Mouse (Mus musculus) forebrain, embryonic 13.5 days (tissue): ENCODE data around the gene Dock4. TPM values are rescaled to one million over a fixed set of nuclear protein-coding genes. Genes with fewer than 3 reads are reported as not detected.
A peak's percentile ranks its signal among the peaks of the same experiment; 100 is the strongest.

Experiments used
- ATAC-seq: fragments of 200-750 bp; cut with Nextera tagmentation; 2 replicates; pipeline ENCODE4 v1.8.0; 2017
- H3K27ac ChIP-seq: fragments of 300-500 bp; sonication (generic); 2 replicates; pipeline ENCODE4 v1.5.1; 2015; ENCODE audit warnings: inconsistent platforms, mild to moderate bottlenecking, moderate library complexity
- H3K27me3 ChIP-seq: fragments of 300-500 bp; sonication (generic); 2 replicates; pipeline ENCODE4 v1.6.1; 2015; ENCODE audit warnings: mild to moderate bottlenecking, inconsistent platforms
- H3K36me3 ChIP-seq: fragments of 300-500 bp; sonication (generic); 2 replicates; pipeline ENCODE4 v1.6.1; 2015; ENCODE audit warnings: mild to moderate bottlenecking, inconsistent platforms; ENCODE audit not compliant: poor library complexity, severe bottlenecking
- H3K4me1 ChIP-seq: fragments of 300-500 bp; sonication (generic); 2 replicates; pipeline ENCODE4 v1.6.1; 2015; ENCODE audit warnings: inconsistent platforms
- H3K4me2 ChIP-seq: fragments of 300-500 bp; sonication (generic); 2 replicates; pipeline ENCODE4 v1.6.1; 2015; ENCODE audit warnings: inconsistent platforms, mild to moderate bottlenecking, moderate library complexity
- H3K4me3 ChIP-seq: fragments of 300-500 bp; sonication (generic); 2 replicates; pipeline ENCODE4 v1.5.1; 2015; ENCODE audit warnings: mild to moderate bottlenecking, inconsistent platforms
- H3K9ac ChIP-seq: fragments of 300-500 bp; sonication (generic); 2 replicates; pipeline ENCODE4 v1.6.1; 2015; ENCODE audit warnings: mild to moderate bottlenecking, inconsistent platforms
- H3K9me3 ChIP-seq: fragments of 300-500 bp; sonication (generic); replicated peaks from 2 replicates; pipeline ENCODE4 v1.6.1; 2016; ENCODE audit warnings: inconsistent platforms
- WGBS: fragments of 180-500 bp; shearing (Covaris S2); methylation state at CpG from one replicate; pipeline ENCODE4 v1.1.7; 2015; 5-methylcytosine and 5-hydroxymethylcytosine counted together
- polyA plus RNA-seq: library from polyadenylated mRNA; unstranded; fragments of >200 nt; fragmentation: Nextera tagmentation; extraction: Ambion mirVana; gene quantifications from 2 replicates; pipeline ENCODE4 v1.2.1, GENCODE M21; 2015

Gene Dock4
- polyA plus RNA-seq, 1 experiment from 2014 or later, result 24.5 TPM

DNA sequence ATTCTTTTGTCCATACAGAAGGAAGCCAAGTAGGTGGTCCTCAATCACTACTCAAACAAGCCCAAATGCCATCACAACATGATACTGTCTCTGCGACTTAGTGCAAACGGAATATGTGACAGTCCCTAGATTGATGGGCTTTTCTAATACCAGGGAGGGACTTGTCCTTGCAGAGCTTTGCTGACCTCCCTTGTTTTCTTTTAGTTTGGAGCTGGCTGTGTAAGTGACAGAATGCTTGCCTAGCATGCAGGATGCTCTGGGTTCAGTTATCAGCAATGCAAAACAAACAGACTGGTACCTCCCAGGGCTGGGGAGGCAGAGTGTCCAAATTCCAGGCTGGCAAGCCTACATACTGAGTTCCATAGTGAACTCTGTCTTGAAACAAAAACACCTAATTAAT, 7.7 kb upstream of the Dock4 start:
- peaks cover 27% of the 10 kb centered on the region; the same call in 1 of the 2 replicates for H3K27me3 ChIP-seq
- WGBS, result 8% methylated on average over 2 of the region's 2 CpGs
- no peak overlapping the region for H3K27ac ChIP-seq
- no peak overlapping the region for H3K9ac ChIP-seq
- H3K4me1 ChIP-seq, result peaks cover 15% of the 10 kb centered on the region
- ATAC-seq, result no peak
- H3K4me3 ChIP-seq, result no peak overlapping the region
- no peaks in the 10 kb centered on the region for H3K9me3 ChIP-seq
- H3K36me3 ChIP-seq, result no peaks in the 10 kb centered on the region
- no peak overlapping the region for H3K4me2 ChIP-seq

DNA sequence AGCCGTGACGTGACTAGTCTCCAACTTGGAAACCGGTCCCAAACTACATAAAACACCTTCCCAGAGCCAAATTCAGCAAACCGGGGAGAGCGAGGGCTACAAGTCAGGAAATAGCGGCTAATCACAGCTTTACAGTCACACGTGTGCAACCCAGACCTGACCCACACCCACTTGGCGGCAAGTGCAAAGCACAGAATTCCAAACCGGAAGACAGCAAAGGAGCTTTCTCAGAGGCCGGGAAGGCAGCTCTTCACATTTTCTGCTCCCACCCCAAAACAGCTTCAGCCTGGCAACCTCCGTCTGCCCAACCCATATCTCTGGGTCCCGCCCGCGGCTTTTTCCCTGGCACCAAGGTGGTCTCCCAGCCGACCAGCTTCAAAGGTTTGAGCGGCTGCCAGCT, 546 bp upstream of the Dock4 start:
- ATAC-seq, result no peak; the same call in 1 of the 2 replicates

DNA sequence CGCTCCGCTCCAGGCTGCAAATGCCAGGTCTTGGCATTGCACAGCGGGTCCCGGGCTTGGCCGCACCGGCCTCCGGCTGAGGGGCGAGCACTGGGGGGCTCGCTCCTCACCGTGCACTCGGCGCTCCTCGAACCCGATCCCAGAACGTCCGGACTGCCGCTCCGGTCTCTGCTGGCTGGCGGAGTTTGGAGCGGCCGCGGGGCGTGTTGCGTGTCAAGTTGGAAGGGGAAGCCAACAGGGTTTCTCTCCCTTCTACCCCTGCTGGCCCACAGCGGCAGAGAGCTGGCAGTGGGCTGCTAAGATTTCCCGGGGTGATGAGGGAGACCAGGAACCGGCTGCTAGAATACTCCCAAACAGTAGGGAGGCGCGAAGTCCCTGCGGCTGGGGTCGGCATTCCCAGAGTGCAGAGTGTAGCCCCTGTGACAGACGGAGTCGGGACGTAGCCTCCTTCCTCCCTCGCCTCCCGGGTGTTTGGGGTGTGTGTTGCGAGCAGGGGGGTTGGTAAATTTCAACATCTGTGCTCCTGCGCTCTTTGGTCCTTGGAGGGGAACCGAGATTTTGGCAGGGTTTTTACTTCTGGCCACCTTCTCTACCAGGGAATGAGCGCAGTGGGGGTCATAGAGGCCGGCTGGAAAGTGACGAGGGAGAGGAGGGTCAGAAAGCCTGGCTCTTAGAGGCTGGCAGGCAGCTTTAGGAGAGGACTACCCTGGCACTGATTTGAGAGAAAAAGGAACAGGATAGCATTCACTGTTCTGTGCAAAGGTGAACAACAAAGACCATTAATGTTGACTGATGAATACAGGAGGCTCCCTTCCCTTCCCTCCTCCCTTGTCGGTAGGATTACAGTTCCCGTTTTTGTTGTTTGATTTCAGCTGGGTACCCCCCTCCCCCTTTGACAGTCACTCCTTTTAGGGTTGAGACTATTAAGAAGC, 964 bp downstream of the Dock4 start:
- Histone ChIP-seq H3K36me3 (no peaks in the 10 kb centered on the region), H3K4me1 (peaks cover 17% of the 10 kb centered on the region), H3K27ac (peak overlapping the region; percentile 90), H3K9ac (peak overlapping the region; percentile 87), H3K27me3 (peaks cover 12% of the 10 kb centered on the region; the same call in 1 of the 2 replicates), H3K9me3 (no peaks in the 10 kb centered on the region), H3K4me2 (peak overlapping the region; percentile 70), H3K4me3 (peak overlapping the region; percentile 85)
- ATAC-seq, result peak; percentile 4
- WGBS, result under 1% methylated on average over 43 of the region's 44 CpGs

More for the DNA sequence above, 546 bp upstream of the Dock4 start:
- Histone ChIP-seq H3K36me3 (no peaks in the 10 kb centered on the region), H3K4me1 (peaks cover 17% of the 10 kb centered on the region), H3K4me2 (peak overlapping the region; percentile 70), H3K27ac (no peak overlapping the region), H3K4me3 (peak overlapping the region; percentile 85), H3K27me3 (peaks cover 20% of the 10 kb centered on the region; the same call in 1 of the 2 replicates), H3K9ac (peak overlapping the region; percentile 67), H3K9me3 (no peaks in the 10 kb centered on the region)
- WGBS, result 2% methylated on average over 16 of the region's 16 CpGs

DNA sequence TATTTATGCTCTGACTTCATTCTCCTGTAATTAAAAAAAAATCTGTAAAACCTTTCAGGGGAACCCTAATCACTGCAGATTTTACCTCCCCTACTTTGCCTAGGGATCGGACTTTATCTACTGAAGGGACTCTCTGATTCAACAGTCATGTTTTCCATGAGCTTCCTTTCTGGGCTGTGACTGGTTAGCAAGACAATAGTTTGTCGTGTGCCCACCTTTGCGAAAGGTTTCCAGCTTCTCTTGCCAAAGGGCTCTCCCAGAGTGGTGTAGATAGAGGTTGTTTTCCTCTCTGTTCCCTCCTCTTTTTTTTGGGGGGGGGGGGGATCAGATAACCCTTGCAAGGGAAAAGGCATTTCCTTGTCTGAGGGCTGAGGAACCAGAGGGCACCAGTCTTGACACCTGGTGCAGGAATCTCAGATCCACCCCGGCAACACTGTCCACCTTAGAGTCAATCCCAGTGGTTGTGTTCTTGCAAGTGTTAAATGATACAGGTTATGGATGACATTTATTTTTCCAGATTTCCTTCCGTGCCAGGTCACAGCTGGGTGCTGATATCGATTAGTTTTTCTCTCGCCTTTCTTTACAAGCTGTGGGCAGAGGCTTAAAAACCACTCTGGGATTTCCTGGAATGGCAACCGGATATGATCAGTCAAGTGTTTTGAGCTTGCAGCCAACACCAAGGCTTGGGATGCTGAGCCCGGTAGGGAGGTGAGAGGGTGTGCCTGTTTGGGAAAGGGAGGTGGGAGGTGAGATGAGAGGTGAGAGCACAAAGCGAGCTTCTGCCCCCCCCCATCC, 2.0 kb downstream of the Dock4 start:
- peak overlapping the region; percentile 85 for H3K4me3 ChIP-seq
- H3K9me3 ChIP-seq, result no peaks in the 10 kb centered on the region
- no peaks in the 10 kb centered on the region for H3K36me3 ChIP-seq
- H3K27me3 ChIP-seq, result peaks cover 2% of the 10 kb centered on the region; the same call in 1 of the 2 replicates
- H3K4me2 ChIP-seq, result peak overlapping the region; percentile 70
- peaks cover 17% of the 10 kb centered on the region for H3K4me1 ChIP-seq
- peak overlapping the region; percentile 87 for H3K9ac ChIP-seq
- WGBS, result 21% methylated on average over 10 of the region's 10 CpGs
- no peak for ATAC-seq
- H3K27ac ChIP-seq, result no peak overlapping the region

DNA sequence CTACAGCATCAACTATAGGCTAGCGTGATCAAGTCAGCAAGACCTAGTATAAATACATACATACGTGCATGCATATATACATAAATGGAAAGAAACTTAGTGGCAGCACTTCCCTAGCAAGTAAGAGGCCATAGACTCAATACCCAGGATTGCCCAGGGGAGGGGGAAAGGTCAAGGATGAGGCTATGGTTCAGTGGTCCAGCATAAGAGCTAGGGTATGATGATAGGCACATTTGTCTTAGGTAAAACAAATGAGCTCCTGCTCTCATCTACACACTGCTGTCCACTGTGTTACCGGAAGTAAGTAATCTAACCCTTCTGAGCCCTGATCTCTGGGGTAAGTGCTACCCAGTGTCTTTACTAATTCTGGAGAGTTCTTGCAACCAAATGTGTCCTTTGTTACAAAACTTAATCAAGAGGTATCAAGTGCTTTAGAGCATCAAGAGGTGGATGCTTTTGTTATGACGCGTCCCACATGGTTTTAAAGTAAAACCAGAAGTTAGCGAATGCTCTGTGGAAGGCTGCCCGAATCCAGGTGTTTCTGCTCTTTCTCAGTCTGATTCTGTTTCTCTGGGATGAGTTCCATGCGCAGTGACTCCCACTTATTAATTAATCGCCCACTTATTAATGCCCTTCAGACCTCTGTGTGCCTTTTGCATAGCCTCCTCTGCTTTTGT, 3.5 kb downstream of the Dock4 start:
- Histone ChIP-seq H3K9me3 (no peaks in the 10 kb centered on the region), H3K4me2 (no peak overlapping the region), H3K27me3 (no peaks in the 10 kb centered on the region), H3K4me1 (peaks cover 17% of the 10 kb centered on the region), H3K4me3 (no peak overlapping the region), H3K9ac (no peak overlapping the region), H3K36me3 (no peaks in the 10 kb centered on the region), H3K27ac (no peak overlapping the region)
- 77% methylated on average over 9 of the region's 9 CpGs for WGBS
- no peak for ATAC-seq

DNA sequence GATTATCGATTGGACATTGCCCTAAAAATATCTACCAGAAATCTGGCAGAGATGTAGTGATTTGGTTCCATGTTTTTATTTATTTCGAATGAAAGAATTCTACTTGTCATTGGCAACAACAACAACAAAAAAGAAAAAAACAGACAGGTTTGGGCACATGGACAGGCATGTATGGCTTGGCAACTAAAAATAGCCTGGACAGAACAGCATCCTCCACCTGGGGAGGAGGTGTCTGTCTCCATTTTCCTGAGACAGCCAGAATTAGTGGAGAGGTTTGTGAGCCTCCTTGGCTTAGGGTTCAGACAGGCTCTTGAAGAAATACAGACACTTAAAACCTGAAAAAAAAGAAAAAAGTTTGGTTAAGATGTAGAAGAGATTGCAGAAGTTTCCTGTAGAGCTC, 10.8 kb downstream of the Dock4 start:
- no peak overlapping the region for H3K27ac ChIP-seq
- no peaks in the 10 kb centered on the region for H3K9me3 ChIP-seq
- H3K36me3 ChIP-seq, result no peaks in the 10 kb centered on the region
- H3K4me3 ChIP-seq, result no peak overlapping the region
- no peak overlapping the region for H3K4me2 ChIP-seq
- H3K9ac ChIP-seq, result no peak overlapping the region
- H3K27me3 ChIP-seq, result no peaks in the 10 kb centered on the region
- WGBS, result 89% methylated on average over 2 of the region's 2 CpGs
- H3K4me1 ChIP-seq, result no peaks in the 10 kb centered on the region
- no peak for ATAC-seq

DNA sequence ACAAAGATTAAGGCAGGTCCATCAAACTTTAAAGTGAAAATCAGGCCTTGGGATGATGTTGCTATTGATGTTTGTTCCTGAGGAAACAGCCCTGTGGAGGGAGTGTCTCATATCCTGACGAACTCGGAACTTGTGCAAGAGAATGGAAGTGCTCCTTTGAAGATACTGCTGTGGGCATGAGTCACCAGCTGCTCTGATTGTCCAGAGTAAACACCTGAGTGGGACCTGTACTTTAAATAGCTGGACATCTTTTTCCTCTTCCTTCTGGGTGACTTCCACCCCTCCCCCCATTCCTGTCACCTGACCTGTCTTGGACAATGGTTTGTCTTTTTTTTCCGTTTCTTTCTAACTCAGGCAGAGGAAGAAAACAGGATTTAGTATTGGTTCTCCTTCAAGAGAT, 13.2 kb downstream of the Dock4 start:
- no peaks in the 10 kb centered on the region for H3K9me3 ChIP-seq
- H3K27ac ChIP-seq, result no peak overlapping the region
- no peak overlapping the region for H3K4me2 ChIP-seq
- H3K9ac ChIP-seq, result no peak overlapping the region
- H3K4me3 ChIP-seq, result no peak overlapping the region
- no peak for ATAC-seq
- peaks cover 9% of the 10 kb centered on the region; the same call in 1 of the 2 replicates for H3K4me1 ChIP-seq
- no peaks in the 10 kb centered on the region for H3K27me3 ChIP-seq
- no peaks in the 10 kb centered on the region for H3K36me3 ChIP-seq
- 69% methylated on average over 3 of the region's 3 CpGs for WGBS

DNA sequence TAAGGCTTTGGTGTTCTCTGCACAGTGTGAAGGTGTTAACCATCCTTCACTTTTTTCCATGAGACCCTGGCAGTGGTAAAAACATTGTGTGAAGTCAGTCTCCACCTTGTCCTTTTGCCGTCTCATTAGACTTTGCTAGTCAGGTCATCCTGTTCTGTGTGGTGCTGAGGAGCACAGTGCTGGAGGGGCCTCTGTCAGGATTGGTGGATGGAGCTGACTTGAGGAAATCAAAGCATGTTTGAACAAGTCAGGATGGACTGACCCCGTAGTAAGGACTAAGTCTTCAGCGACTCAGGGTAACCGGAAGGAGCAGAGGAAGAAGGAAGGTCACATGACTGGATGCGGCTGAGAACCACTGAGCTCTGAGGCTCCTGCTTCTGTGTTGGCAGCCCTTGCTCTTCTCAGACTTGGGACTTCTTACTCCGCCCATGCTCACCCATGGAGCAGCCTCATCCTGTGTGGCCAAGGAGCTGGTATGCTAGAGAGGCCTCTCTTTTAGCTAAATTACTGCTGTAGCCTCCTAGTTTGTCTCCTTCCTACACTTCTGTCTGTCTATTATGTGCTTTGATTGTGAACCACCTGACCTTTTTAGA, 14.0 kb downstream of the Dock4 start:
- no peak overlapping the region for H3K4me3 ChIP-seq
- ATAC-seq, result peak; percentile 44; the same call in 1 of the 2 replicates
- H3K9ac ChIP-seq, result no peak overlapping the region
- H3K4me1 ChIP-seq, result peaks cover 17% of the 10 kb centered on the region; the same call in 1 of the 2 replicates
- 79% methylated on average over 6 of the region's 6 CpGs for WGBS
- H3K4me2 ChIP-seq, result no peak overlapping the region
- no peaks in the 10 kb centered on the region for H3K9me3 ChIP-seq
- H3K27ac ChIP-seq, result no peak overlapping the region
- H3K36me3 ChIP-seq, result no peaks in the 10 kb centered on the region
- no peaks in the 10 kb centered on the region for H3K27me3 ChIP-seq

DNA sequence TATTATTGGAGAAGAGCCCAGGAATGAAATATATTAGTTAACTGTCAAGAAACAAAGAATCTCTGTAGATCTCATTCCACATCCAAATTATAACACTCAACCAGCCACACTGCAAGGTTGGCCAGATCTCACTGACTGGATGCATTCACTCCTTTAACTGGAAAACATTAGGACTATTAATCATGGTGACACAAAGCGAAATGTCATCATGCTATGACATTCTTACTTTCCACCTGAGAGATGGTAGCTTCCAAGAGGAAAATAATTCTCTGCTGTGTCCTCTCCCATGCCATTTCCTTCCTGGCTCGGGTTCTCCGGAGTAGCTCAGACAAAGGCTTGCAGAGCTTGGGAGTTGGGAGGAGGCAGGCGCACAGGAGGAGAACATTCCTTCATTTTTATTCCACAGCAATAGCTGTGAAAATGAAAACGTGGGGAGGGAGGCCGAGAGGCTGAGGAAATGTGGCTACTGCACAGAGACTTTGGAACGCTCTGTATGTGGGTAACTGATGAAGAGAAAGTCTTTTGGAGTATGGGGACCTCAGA, 17.0 kb downstream of the Dock4 start:
- no peak for ATAC-seq
- no peak overlapping the region for H3K9ac ChIP-seq
- H3K27ac ChIP-seq, result peak overlapping the region; percentile 10; the same call in 1 of the 2 replicates
- no peaks in the 10 kb centered on the region for H3K9me3 ChIP-seq
- no peaks in the 10 kb centered on the region for H3K27me3 ChIP-seq
- H3K4me3 ChIP-seq, result no peak overlapping the region
- 37% methylated on average over 7 of the region's 7 CpGs for WGBS
- peaks cover 26% of the 10 kb centered on the region; the same call in 1 of the 2 replicates for H3K4me1 ChIP-seq
- no peak overlapping the region for H3K4me2 ChIP-seq
- no peaks in the 10 kb centered on the region for H3K36me3 ChIP-seq

DNA sequence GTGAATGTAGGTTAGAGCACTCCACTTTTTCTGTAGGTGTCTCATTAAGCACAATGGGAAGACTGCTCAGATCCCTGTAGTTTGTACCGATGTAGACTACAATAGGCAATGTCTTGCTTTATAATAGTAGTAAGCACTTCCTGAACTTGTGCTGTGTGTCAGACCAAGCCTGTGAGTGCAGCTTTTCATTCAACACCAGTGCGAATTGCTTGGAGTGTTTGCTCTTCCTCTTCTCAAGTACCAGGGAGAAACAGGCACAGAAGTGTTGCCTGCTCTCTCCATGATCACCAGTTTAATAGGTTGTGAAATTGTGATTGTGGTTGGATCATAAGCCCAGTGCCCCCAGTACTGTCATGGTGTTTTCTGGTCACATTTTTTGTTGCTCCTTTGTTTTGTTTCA, 18.1 kb downstream of the Dock4 start:
- Histone ChIP-seq H3K9ac (no peak overlapping the region), H3K36me3 (no peaks in the 10 kb centered on the region), H3K4me2 (no peak overlapping the region), H3K27me3 (no peaks in the 10 kb centered on the region), H3K4me1 (peaks cover 26% of the 10 kb centered on the region; the same call in 1 of the 2 replicates), H3K9me3 (no peaks in the 10 kb centered on the region), H3K27ac (no peak overlapping the region), H3K4me3 (no peak overlapping the region)
- WGBS, result 46% methylated on average over 2 of the region's 2 CpGs
- ATAC-seq, result no peak

DNA sequence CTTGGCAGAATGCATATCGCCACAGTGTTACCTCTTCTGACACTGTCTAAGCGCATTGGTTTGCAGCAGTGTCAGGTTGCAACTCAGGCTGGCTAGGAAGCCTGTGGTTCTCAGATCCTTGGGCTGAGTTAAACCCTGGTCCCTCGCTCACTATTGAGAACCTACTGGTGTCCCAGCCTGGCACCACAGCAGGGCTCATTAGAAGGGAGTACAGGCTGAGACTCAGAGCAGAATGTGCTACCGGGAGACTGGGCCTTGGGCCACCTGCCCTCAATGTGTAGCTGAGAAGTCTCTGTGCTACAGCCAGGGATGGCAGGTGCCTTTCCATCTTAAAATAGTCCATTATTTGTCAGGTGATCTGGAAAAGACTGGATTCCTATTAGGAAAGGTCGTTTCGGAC, 18.5 kb downstream of the Dock4 start:
- Histone ChIP-seq H3K4me2 (no peak overlapping the region), H3K36me3 (no peaks in the 10 kb centered on the region), H3K9ac (no peak overlapping the region), H3K27me3 (no peaks in the 10 kb centered on the region), H3K9me3 (no peaks in the 10 kb centered on the region), H3K4me3 (no peak overlapping the region), H3K4me1 (peaks cover 26% of the 10 kb centered on the region; the same call in 1 of the 2 replicates), H3K27ac (no peak overlapping the region)
- peak; percentile 35; the same call in 1 of the 2 replicates for ATAC-seq
- 54% methylated on average over 6 of the region's 6 CpGs for WGBS
